Mouse (Mus musculus): ENCODE results near the gene Calm1. TPM values are rescaled to one million over a fixed set of nuclear protein-coding genes. Genes with fewer than 3 reads are reported as not detected.
"Not testable (repeated sequence)": the region's sequence is repeated elsewhere in the genome, so short reads cannot be mapped to it uniquely, and the experiment has no call there.

The Calm1 gene
- polyA plus RNA-seq, 1 experiment: 385 TPM

GRCm38 (mm10) chr12:100178898-100179440, 20.3 kb upstream of the Calm1 start:
- Histone ChIP-seq H3K36me3 (ENCODE audit: control insufficient read depth, insufficient read depth) (no peaks in the 10 kb centered on the region), H3K4me2 (ENCODE audit: low read depth) (no peak overlapping the region), H3ac (ENCODE audit: control insufficient read depth, insufficient read length) (no peak overlapping the region), H3K4me3 (no peak overlapping the region), H3K79me2 (ENCODE audit: control insufficient read depth, insufficient read depth) (no peaks in the 10 kb centered on the region), H3K27me3 (ENCODE audit: control insufficient read depth, insufficient read depth, insufficient read length) (no peaks in the 10 kb centered on the region)
- TF ChIP-seq POLR2AphosphoS2 (IDR thresholded peaks at IDR 0.05; ENCODE audit: insufficient read length, low read depth) (no peak), USF1 (IDR thresholded peaks at IDR 0.05; ENCODE audit: low read depth) (no peak), E2F4 (IDR thresholded peaks at IDR 0.05; ENCODE audit: insufficient read depth) (no peak), TCF3 (IDR thresholded peaks at IDR 0.05; ENCODE audit: insufficient read length, low read depth) (no peak), MAX (IDR thresholded peaks at IDR 0.05; ENCODE audit: low read depth) (no peak), REST (IDR thresholded peaks at IDR 0.05; ENCODE audit: insufficient read depth, insufficient read length) (no peak), MYOG (IDR thresholded peaks at IDR 0.05; ENCODE audit: control insufficient read depth in 1 of 3, insufficient read depth in 1 of 3, insufficient read length in 2 of 3, low read depth in 2 of 3) (no peak), CEBPB (IDR thresholded peaks at IDR 0.05; ENCODE audit: insufficient read depth, poor library complexity, severe bottlenecking) (no peak), SRF (IDR thresholded peaks at IDR 0.05; ENCODE audit: control insufficient read depth, insufficient read length, low read depth) (no peak), POLR2A (IDR thresholded peaks at IDR 0.05; ENCODE audit: insufficient read length, low read depth) (no peak), TCF12 (IDR thresholded peaks at IDR 0.05; ENCODE audit: insufficient read depth, poor library complexity, severe bottlenecking) (no peak), MYOD1 (IDR thresholded peaks at IDR 0.05; ENCODE audit: control insufficient read depth in 1 of 3, insufficient read length in 2 of 3, low read depth in 2 of 3) (no peak)

- TF ChIP-seq MYOG (IDR thresholded peaks at IDR 0.05; ENCODE audit: control insufficient read depth in 1 of 3, insufficient read depth in 1 of 3, insufficient read length in 2 of 3, low read depth in 2 of 3): no peak
- TF ChIP-seq REST (IDR thresholded peaks at IDR 0.05; ENCODE audit: insufficient read depth, insufficient read length): no peak
- no peak for TF ChIP-seq E2F4 (IDR thresholded peaks at IDR 0.05; ENCODE audit: insufficient read depth)
- TF ChIP-seq MAX (IDR thresholded peaks at IDR 0.05; ENCODE audit: low read depth): no peak
- no peak for TF ChIP-seq TCF12 (IDR thresholded peaks at IDR 0.05; ENCODE audit: insufficient read depth, poor library complexity, severe bottlenecking)
- TF ChIP-seq MYOD1 (IDR thresholded peaks at IDR 0.05; ENCODE audit: control insufficient read depth in 1 of 3, insufficient read length in 2 of 3, low read depth in 2 of 3): no peak
- TF ChIP-seq TCF3 (IDR thresholded peaks at IDR 0.05; ENCODE audit: insufficient read length, low read depth): no peak
- TF ChIP-seq SRF (IDR thresholded peaks at IDR 0.05; ENCODE audit: control insufficient read depth, insufficient read length, low read depth): no peak
- TF ChIP-seq USF1 (IDR thresholded peaks at IDR 0.05; ENCODE audit: low read depth): no peak
- TF ChIP-seq CEBPB (IDR thresholded peaks at IDR 0.05; ENCODE audit: insufficient read depth, poor library complexity, severe bottlenecking): no peak
- no peak for TF ChIP-seq POLR2AphosphoS2 (IDR thresholded peaks at IDR 0.05; ENCODE audit: insufficient read length, low read depth)
- TF ChIP-seq POLR2A (IDR thresholded peaks at IDR 0.05; ENCODE audit: insufficient read length, low read depth): no peak
- no peaks in the 10 kb centered on the region for H3K27me3 ChIP-seq (ENCODE audit: control insufficient read depth, insufficient read depth, insufficient read length)
- no peaks in the 10 kb centered on the region for H3K36me3 ChIP-seq (ENCODE audit: control insufficient read depth, insufficient read depth)
- H3K4me3 ChIP-seq: no peak overlapping the region
- no peak overlapping the region for H3K4me2 ChIP-seq (ENCODE audit: low read depth)
- H3ac ChIP-seq (ENCODE audit: control insufficient read depth, insufficient read length): no peak overlapping the region
- H3K79me2 ChIP-seq (ENCODE audit: control insufficient read depth, insufficient read depth): no peaks in the 10 kb centered on the region
Measured at GRCm38 (mm10) chr12:100180802-100181201, 18.4 kb upstream of the Calm1 start.

- Histone ChIP-seq H3K27me3 (ENCODE audit: control insufficient read depth, insufficient read depth, insufficient read length) (no peaks in the 10 kb centered on the region), H3K79me2 (ENCODE audit: control insufficient read depth, insufficient read depth) (no peaks in the 10 kb centered on the region), H3K36me3 (ENCODE audit: control insufficient read depth, insufficient read depth) (no peaks in the 10 kb centered on the region), H3ac (ENCODE audit: control insufficient read depth, insufficient read length) (no peak overlapping the region), H3K4me2 (ENCODE audit: low read depth) (no peak overlapping the region), H3K4me3 (no peak overlapping the region)
- no peak for TF ChIP-seq CEBPB (IDR thresholded peaks at IDR 0.05; ENCODE audit: insufficient read depth, poor library complexity, severe bottlenecking)
Measured at GRCm38 (mm10) chr12:100182676-100183075, 16.6 kb upstream of the Calm1 start.

GRCm38 (mm10) chr12:100183970-100184369, 15.3 kb upstream of the Calm1 start:
- H3K27me3 ChIP-seq (ENCODE audit: control insufficient read depth, insufficient read depth, insufficient read length): no peaks in the 10 kb centered on the region
- H3K4me3 ChIP-seq: no peak overlapping the region
- no peak for TF ChIP-seq POLR2AphosphoS2 (IDR thresholded peaks at IDR 0.05; ENCODE audit: insufficient read length, low read depth)
- TF ChIP-seq CEBPB (IDR thresholded peaks at IDR 0.05; ENCODE audit: insufficient read depth, poor library complexity, severe bottlenecking): no peak
- TF ChIP-seq MYOG (IDR thresholded peaks at IDR 0.05; ENCODE audit: control insufficient read depth in 1 of 3, insufficient read depth in 1 of 3, insufficient read length in 2 of 3, low read depth in 2 of 3): no peak
- TF ChIP-seq TCF12 (IDR thresholded peaks at IDR 0.05; ENCODE audit: insufficient read depth, poor library complexity, severe bottlenecking): no peak
- no peak for TF ChIP-seq SRF (IDR thresholded peaks at IDR 0.05; ENCODE audit: control insufficient read depth, insufficient read length, low read depth)
- no peak for TF ChIP-seq POLR2A (IDR thresholded peaks at IDR 0.05; ENCODE audit: insufficient read length, low read depth)
- no peak for TF ChIP-seq MYOD1 (IDR thresholded peaks at IDR 0.05; ENCODE audit: control insufficient read depth in 1 of 3, insufficient read length in 2 of 3, low read depth in 2 of 3)
- no peak for TF ChIP-seq USF1 (IDR thresholded peaks at IDR 0.05; ENCODE audit: low read depth)
- peak overlapping the region; percentile 24 for H3K4me2 ChIP-seq (ENCODE audit: low read depth)
- no peaks in the 10 kb centered on the region for H3K36me3 ChIP-seq (ENCODE audit: control insufficient read depth, insufficient read depth)
- H3K79me2 ChIP-seq (ENCODE audit: control insufficient read depth, insufficient read depth): no peaks in the 10 kb centered on the region
- no peak overlapping the region for H3ac ChIP-seq (ENCODE audit: control insufficient read depth, insufficient read length)

GRCm38 (mm10) chr12:100184976-100185375, 14.3 kb upstream of the Calm1 start:
- not testable (repeated sequence) for H3K79me2 ChIP-seq (ENCODE audit: control insufficient read depth, insufficient read depth)

More at GRCm38 (mm10) chr12:100184976-100185375, 14.3 kb upstream of the Calm1 start:
- not testable (repeated sequence) for H3K36me3 ChIP-seq (ENCODE audit: control insufficient read depth, insufficient read depth); H3ac ChIP-seq (ENCODE audit: control insufficient read depth, insufficient read length); H3K4me3 ChIP-seq; H3K4me2 ChIP-seq (ENCODE audit: low read depth); H3K27me3 ChIP-seq (ENCODE audit: control insufficient read depth, insufficient read depth, insufficient read length)
